Mouse (Mus musculus) C2C12 (cell line): ENCODE results near the gene Pced1b.

Source experiments
- CEBPB ChIP-seq: IDR thresholded peaks from one replicate; pipeline ENCODE4 v1.6.1; 2011; ENCODE audit warnings: low read depth, mild to moderate bottlenecking, control low read depth, moderate library complexity
- CTCF ChIP-seq: IDR thresholded peaks from one replicate; pipeline ENCODE4 v1.5.1; 2011; ENCODE audit not compliant: control insufficient read depth, insufficient read depth, insufficient read length
- MAX ChIP-seq: IDR thresholded peaks from one replicate; pipeline ENCODE4 v1.6.1; 2011; ENCODE audit warnings: mild to moderate bottlenecking, control low read depth
- MYOD1 ChIP-seq: IDR thresholded peaks from one replicate; pipeline ENCODE4 v1.6.1; 2011; ENCODE audit warnings: low read depth; ENCODE audit not compliant: control insufficient read depth, insufficient read length
- MYOG ChIP-seq: IDR thresholded peaks from one replicate; pipeline ENCODE4 v1.6.1; 2011; ENCODE audit not compliant: control insufficient read depth, insufficient read length; ENCODE audit errors: extremely low read depth
- USF1 ChIP-seq: IDR thresholded peaks from one replicate; pipeline ENCODE4 v1.6.1; 2011; ENCODE audit warnings: low read depth, mild to moderate bottlenecking, control low read depth, moderate library complexity

DNA sequence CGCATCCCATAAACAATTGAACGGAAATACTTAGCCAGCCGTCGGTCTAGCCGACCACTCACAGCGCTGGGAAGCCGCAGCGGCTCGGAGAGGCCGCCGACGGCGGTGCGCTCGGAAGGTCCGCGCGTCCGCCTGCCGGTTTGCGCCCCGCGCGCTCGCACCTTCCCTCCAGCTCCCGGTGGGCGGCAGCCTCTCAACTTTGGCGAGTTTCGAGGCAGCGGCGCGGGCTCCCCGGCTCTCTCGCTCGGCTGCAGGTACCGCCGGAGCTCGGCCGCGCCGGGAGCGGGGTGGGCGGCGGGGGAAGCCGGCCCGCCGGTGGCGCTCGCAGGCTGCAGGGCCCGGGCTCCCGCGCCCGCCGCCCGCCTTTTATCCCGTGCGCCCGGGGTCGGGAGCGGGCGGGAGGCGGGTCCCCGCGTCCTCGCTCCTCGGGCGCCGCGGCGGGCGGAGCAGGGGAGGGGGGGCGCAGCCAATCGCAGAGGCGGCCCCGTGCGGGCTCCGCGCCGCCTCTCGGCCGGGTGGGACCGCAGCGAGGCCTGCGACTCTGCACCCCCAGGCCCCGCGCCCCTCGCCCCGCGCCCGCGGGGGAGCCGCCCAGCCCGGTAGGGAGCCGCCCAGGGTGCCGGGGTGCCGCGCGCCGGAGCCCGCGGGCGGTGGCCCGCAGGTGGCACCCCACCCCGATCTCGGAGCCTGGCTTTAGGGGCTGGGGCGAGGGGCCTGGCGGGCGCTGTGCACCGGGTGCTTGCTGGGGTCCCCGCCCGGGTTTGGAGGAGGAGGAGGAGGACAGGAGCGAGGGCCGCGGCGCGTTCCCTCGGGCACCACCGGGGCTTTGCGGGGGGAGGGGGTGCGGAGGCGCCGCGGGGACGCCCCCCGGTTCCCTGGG, at the start of gene Pced1b, which contains the start of gene Amigo2:
- TF ChIP-seq MYOD1 (no peak), CTCF (no peak), CEBPB (no peak), USF1 (no peak), MYOG (no peak), MAX (no peak)
